Mouse (Mus musculus) A20 (cell line): ENCODE data around the gene Actn4.

Experiments
- DNase-seq: peaks from one replicate; pipeline ENCODE4 v3.0.0-alpha.2; 2011; ENCODE audit warnings: low read depth, low spot score

Actn4 gene

DNA sequence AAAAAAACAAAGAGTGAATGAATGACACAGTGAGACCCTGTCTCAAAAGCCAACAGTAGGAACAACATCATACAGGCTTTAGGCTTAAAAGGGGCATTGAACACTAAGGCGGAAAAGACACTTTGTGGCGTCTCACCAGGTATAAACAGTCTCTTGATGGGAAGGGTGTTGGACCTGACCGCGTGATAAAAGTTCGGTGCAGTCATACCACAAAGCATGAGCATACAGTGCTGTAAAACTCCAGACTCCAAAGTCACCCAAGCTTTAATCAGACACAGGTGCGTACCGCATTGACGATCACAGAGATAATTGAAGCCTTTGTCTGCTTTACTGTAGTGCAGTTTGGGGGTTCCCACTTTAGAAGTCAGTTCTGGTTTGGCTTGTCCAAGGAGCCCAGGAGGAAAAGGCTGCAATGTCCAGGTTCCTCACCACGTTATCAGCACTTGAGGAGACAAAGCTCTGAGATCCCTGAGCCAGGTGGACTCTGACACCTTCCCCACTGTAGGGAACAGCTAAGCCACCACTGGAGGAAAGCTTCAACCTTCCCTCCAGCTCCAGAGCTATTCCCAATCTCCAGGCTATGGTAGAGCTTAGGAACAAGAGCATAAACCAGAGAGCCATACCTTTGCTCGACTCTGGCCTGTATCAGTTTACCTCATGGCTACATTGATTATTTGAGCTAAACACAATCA is 11.6 kb downstream of the Actn4 start:
- no peak for DNase-seq

DNA sequence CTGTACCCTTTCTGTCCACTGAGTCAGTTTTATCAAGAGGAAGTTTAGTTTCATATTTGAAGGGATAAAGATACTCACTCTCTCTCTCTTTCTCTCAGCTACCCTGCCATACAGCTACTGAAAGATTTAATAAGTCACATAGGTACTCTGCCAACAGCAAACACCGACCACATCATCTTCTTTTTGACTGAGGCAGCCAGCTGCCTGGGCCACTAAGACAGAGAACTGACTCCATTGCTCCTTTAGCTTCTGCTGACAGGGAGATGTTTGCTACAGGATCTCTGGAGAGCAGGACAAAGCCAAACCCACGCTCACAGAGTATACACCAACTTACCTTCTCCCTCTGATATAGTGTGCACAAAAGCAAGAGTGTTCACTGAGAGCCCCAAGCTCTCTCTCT is 12.8 kb downstream of the Actn4 start:
- no peak for DNase-seq

DNA sequence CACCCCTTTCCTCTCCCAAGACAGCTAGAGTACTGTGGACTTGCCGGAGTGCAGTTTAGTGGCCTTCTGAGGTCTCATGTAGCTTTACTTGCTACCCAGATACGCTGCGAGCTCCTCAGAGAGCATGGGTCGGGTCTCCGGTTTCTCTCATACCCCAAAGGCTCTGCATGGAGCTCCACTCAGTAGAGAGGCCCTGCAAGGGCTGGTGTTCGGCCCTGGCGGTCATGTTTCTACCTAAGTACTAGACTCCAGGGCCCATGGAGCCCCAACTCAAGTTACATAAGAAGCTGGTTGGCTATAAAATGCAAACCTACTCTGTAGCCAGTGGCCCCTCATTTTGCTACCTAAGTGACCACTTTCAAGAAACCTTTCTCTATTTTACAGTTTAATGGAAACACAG is 13.4 kb downstream of the Actn4 start:
- DNase-seq = no peak

DNA sequence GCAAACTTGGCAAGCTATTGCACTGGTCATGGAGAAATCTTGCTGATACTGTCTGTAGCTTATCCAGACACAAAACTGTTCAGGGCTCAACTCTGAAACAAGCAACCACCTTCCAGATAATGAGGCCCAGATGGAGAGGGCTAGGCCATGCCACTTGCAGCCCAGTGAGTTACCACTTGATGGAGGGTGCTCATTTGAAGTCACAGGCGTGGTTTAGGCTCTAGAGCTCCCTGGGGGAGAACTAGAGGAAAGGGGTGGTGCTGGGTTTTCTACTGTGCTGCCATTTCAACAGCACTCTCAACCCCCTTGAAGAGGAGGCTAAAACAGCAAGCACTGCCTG is 15.9 kb downstream of the Actn4 start:
- no peak for DNase-seq

DNA sequence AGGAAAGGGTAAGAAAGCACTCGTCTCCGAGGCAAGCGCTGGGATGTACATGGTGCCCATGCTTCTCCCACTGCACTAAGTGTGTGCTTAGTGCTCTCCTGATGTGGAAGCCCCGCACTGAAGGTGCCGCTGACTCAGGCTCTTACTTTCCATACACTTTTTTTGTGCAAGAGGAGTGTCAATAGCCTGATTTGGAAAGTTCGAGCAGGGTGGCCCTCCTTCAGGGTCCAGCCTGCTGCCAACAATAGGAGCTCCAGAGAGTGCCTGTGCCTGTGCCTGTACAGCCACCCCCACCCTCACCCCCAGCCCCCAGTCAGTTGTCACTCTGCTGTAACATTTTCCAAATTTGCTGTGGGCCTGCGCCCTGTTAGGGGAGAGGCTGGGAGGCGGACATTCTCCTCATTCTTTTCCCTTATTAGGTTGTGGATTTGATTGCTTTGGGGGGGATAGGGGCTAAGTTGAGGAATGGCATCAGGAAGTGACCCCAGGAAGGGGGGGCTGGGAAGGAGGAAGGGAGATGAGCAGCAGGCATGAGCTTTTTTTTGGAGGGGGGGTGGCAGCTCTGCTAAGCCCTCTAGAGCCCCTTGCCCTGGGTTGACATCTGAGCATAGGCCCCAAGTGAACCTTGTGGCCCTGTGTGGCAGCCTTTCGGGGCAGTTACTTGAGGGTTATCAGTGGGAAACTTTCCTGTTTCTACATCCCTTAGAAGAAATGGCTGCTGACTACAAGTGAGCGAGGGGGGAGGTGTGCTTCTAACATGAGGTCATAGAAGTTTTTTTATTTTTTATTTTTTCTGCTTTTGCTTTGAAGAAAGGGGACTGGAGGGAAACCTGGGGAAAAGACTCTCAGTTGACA is 16.5 kb downstream of the Actn4 start:
- DNase-seq = no peak

DNA sequence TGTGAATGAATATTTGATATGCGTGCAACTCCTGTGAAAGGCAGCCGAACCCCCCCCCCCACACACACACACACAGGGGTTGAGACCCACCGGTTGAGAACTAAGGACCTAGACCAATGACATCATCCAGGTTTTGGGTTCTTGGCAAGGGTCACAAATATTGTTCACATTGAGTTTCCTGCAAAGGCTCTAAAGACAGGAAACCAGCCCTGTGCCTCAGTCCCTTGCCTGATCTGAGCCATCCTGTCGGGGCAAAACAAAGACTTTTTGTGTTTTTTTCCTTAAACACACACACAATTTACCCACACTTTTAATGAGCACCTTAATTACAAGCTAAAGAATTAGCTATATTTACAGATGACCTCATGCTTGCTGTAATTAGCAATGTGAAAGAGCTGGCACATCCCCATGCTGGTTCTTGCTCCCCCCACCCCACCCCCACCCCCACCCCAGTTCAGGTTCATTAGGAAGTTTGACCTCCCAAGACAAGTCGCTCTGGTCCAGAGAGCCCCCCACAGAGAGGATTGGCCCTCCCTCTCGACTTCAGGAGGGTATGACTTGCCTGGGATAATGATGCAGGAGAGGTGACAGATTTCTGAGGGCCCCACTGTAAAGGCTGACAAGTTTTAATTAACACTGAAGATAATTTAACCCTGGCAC is 17.3 kb downstream of the Actn4 start:
- DNase-seq = no peak

DNA sequence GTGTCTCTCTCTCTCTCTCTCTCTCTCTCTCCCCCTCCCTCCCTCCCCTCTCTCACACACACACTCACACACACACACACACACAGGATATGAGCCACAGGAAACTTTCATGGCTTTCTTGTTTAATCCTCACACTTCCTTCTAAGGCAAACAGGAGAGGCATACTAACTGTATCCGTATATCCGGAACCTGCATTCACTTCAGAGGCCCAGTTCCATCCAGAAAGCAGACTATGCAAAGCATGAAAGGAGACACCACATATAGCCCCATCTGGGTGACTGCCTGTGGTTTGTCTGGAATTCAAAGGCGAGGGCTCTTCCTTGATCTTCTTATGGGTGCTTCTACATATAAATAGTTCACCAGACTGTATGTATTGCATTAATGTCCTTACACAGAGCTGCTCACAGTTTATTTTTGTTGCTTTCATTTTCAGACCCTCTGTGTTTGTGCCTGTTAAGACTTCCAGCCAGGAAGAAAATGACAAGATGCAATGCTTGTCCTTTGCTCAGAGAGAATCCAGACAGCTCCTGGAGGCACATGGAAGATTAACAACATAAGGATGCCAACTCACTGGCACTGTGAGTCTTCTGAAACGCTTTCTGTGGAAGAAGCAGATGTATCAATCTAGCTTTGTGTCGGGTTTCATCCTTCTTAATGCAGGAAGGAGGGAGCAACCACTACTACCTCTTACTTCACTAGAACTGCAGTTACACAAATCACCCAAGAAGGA is 18.5 kb downstream of the Actn4 start:
- DNase-seq = no peak

DNA sequence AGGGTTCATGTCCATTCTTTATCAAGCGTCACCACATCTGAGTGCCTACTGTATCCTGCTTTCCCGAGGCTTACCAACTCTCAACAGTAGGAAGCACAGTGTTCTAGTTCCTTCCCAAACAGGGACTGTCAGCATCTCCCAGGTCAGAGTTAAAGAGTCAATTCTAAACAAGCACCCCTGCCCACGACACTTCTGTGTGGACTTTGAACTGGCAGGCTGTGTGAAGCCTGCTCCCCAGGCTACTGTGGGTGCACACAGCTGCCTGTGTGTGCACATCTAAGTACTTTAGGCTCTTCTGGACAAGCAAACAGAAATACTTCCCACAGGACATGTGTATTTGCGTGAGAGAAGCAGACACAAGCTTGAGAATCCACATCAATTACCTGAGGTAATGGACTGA is 20.6 kb downstream of the Actn4 start:
- no peak for DNase-seq

DNA sequence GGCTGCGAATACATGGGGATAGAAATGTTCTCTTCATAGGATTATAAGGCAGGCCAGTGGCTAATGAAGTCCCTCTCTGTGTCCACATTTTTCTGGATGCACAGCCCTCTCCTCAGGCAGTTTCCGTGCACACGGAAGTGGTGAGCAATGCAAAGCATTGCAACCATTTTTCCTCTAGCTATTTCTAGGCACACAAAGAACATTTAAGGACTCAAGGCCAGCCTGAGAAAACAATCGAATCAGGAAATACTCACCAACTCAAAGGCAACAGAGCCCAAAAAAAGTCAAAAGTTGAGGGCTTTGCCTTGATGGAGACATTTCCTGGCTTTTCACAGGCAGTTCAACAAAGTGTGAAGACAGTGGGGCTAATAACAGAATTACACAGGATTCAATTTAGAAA is 21.0 kb downstream of the Actn4 start:
- DNase-seq = no peak

DNA sequence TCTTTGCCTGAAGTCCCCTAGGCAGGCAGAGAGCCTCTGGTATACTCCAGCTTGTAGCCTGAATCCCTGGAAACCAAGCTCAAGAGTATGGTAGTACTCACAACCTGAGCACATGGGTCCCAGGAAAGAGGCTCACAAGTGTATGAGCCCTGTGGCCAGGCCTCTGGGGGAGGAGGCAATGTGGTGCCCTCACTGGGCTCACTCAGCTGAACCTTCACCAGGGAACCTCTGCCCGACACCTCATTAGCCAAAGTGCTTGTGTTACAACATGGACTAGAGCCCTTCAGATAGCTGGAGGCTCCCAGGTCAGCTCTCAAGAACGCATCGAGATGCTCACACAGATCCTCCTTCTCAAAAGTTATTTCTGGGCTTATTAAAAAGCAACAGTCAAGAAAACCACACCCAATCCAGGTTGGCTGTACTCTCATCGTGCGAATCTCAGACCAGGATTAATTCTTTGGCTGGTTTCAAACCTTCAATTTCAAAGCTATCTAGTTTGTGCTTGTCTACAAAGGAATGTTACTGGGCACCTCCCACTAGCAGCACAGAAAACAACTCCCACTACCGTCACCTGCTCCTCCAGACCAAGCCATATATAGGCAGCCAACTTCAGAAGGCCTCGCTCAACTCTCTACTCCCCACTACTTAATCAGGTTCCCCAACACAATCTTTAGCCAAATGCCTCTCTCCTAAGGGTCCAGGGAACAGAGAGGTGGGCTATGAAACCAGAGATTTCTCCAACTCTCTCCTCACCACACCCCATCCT is 22.5 kb downstream of the Actn4 start:
- DNase-seq = no peak

DNA sequence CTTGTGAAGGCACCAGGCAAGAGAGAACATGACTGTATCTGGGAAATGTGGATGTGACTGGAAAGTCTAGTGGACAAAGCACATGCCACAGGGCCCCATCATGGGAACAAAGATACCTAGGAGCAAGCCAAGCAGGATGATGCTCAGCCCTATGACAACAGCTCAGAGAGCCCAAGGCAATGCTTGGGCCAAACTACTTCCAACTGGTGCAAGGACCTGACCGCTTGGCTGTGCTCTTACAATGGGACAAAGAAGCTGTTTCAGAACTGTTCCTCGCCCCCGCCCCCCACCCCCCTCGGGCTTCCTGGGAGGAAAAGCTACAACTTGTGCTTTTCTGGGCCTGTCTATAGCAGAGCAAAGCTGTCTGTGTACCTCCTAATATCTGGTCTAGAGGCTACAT is 23.5 kb downstream of the Actn4 start:
- DNase-seq = no peak

DNA sequence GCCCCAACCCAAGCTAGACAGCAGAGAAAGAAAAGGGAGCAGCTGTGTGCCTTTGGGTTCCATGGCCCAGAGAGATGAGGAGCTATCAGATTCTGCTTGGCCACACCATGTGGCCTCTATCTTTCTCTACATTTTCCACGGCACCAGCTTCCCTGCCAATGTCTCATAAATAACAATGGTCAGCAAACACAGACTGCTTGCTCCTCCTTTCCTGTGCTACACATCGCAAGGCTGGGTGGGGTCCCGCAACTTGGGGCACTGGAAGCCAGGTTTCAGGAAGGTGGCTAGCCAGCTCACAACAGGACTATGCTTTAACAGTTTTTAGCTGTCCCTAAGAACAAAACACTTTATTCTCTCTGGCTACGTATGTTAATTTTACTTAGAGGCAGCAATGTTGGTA is 25.4 kb downstream of the Actn4 start:
- DNase-seq = no peak

DNA sequence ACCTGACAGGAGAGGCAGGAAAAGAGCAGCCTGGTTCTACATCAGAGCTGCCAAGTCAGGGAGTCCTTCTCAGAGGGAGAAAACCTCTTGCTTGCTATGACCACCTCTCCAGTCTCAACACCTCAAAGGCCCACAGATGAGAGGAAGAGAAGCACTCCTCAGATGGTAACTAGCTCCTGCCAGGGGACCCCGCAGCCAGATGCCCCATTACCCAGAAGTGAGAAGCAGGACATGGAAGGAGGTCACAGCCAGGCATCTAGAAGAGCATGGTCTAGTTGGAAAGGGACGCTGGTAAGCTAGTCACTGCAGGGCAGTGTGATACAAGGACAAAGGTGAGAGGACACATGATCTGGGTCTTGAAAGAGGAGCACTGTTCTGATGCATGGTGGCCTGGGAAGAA is 28.3 kb downstream of the Actn4 start:
- DNase-seq = no peak

DNA sequence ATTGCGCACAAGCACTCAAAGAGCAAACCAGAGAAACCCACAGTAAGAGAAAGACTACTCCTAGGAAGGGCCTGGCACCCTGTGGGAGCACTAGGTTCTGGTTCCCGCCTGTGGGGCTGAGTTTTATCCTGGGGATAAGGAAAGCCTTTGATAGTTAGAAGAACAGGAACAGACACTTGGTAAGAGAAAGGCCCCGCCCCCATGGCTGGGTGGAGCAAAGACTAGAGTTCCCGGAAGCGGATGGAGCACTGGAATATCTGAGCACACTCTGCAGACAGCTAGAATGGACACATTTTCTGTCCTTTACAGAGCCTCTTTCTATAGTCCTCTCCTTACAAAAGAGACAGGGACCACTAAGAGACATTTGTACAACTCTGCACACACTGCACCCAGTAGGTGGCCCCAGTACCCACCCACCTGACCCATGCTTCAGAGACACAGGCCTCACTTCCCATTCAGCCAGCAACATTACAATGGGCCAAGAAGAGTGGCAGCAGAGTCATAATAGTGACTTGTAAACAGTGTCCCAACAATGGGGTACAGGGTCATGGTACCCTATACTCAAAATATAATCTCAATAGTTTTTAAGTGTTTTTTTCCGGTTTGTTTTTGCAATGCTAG is 29.6 kb downstream of the Actn4 start:
- DNase-seq = peak; percentile 32

DNA sequence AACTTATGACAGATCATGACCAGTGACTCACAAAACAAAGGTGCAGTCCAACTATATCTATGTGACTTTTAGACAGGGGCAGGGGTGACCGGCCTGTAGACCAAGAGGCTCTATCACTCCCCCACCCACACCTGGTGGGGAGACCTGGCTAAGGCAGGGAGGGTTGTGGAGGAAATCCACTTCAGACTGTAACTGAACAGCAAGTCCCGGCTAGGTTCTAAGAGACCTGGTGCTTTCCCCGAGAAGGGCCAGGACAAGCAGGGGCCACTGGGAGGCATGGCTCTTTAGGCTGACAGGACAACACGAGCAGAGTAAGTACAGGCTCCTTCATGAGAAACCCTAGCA is 30.5 kb downstream of the Actn4 start:
- no peak for DNase-seq

DNA sequence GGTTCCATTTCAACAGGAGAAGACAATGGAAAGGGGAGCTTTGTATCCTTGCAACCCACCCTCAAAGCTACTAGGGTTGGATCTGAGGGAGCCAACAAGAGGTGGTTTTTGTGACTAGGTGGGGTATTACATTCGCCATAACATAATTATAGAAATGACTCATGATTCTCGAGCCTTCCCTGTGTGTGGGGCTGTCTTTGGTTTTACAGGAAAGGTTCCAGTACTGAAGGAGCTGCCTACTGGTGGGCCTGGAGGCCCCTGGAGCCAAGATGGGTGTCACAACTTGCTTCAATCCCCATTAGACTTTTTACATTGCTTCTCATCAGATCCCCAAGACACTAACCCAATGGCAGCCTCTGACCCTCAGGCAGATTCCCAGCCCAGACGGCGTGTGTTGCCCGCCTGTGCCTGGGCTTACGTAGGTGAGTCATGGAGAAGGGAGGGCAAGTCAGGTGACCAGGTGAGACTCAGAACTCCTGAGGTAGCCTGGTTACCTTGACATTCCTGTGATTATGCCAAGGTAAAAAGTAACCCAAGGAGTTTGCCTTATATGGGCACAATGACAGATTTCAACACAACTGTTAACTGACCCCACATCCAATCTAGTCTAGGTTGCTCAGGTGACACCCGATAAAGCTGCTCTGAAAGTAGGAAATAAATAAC is 31.0 kb downstream of the Actn4 start:
- DNase-seq = no peak

DNA sequence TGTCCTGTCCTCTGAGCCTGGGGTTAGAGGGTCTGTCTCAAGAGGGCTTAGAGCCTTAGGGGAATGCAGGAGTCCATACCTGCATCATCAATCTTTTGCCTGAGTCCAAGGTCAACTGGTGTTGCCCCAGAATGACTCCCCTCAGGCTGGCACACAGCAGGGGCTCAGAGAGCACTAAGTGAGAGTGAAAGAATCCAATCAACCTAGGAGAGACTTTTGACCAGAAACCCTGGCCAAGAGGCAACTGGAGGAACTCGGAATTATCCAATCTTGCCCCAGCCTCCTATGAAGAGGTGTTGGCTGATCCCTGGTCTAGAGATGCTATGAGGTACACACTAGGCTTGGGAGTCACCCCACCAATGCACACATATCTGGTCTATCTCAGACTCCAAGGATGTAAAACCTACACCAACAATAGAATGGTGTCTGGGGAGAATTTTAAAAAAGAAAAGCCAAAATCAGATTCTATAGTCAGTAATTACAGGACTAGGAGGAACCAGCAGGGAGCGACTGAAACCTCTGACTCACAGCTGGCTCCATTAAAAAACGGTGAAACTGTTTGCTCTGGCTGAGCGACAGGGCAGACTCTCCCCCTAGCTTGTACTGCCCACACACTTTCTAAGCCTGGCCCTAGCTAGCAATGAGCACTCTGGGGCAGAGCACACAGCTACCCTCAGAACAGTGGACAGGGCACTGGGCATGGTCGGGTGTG is 31.7 kb downstream of the Actn4 start:
- DNase-seq = no peak

DNA sequence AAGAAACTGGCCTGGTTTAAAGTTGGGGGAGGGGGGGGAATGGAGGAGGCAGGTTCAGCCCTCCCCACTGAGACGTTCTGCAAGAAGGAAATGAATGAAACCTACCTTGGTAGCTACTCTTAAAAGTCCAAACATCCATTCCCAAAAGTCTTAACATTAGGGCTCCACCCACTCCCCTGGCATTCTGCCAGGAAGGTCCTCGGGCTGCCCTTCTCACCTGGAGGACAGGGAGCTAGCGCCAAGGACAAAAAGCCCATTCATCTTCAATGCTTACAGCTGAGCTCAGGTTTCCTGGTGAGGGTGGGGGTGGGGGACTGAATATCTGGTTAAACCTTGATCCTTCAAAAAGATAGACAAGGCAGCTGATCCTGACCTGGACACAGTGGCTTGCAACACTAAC is 32.8 kb downstream of the Actn4 start:
- no peak for DNase-seq

DNA sequence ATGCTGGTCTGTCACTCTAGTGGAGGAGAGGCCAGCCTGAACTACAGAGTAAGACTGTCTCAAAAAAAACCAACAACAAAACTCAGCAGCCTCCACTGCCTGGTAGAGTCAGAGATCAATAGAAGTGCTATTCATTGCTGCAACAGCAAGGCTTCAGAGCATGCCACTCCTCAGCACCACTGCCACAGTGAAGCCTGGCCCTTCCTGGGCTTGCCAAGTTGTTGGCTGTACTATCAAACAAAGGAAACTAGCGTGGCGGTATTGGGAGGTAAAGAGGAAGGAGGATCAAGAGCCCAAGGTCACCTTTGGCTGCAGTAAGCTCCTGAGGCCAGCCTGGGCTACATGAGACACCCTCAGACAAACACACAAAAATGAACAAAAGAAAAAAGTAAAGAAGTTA is 36.0 kb downstream of the Actn4 start:
- DNase-seq = no peak

DNA sequence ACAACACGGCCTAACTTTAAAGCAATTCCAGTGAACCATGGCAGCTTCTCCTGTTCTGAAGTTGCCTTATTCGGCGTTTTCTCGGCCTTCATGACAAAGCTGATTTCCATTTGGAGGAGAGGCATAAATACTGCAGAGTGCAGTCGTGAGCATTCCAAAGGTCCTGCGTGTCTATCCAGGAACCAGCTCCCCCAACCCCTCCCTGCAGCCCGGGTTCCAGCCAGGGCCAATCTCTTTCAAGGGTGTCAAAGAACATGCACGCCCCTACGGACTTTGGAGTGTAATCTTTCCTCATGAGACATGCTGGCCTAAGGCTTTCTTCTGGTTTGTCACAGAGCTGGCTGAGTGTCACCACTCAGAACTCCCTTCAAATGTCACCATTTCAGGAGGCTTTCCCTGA is 36.8 kb downstream of the Actn4 start:
- no peak for DNase-seq
